Comparison of ENCODE assay signal across 9 mouse cellular contexts in genomic region chr13:70840161-70840560, GRCm38 (mm10). TPM values are rescaled to one million over a fixed set of nuclear protein-coding genes. Genes with fewer than 3 reads are reported as not detected.
DNase-seq lines count a peak whose midpoint lies in the region; ATAC-seq and TF ChIP-seq lines count a peak whose summit lies in the region.
"Had no signal": no experiment of that assay in that cellular context is flagged by ENCODE, and none has a peak within 500 bp of the region (broad histone marks: within the 10 kb centered on the region; RNA-seq: fewer than 3 reads in every experiment).

No protein-coding gene starts in this region.

- H3K4me1 ChIP-seq in MEL (ENCODE audit: control insufficient read depth in 1 of 2, insufficient read depth in 2 of 2, low read length in 2 of 2) = no peaks in the 10 kb centered on the region
- H3K4me1 ChIP-seq in forebrain, embryonic 10.5 days = peaks cover 23% of the 10 kb centered on the region
- H3K4me1 ChIP-seq in hindbrain, embryonic 11.5 days (replicated peaks; ENCODE audit: control insufficient read depth, insufficient read depth, low read length) = 0 out of 2 replicates have a peak, but pooled peaks cover 2% of the 10 kb centered on the region
- no peaks in the 10 kb centered on the region for H3K4me1 ChIP-seq in lung, postnatal 0 days (ENCODE audit: insufficient read depth, low read depth, low read length)

- peak; percentile 61 for ATAC-seq in hindbrain, embryonic 11.5 days (ENCODE audit: low FRiP score)
- ATAC-seq in lung, postnatal 0 days = peak; percentile 40; the same call in 1 of the 2 replicates

- H3K27ac ChIP-seq in MEL (ENCODE audit: control insufficient read depth, low read depth, low read length) = no peak overlapping the region
- no peak overlapping the region for H3K27ac ChIP-seq in forebrain, embryonic 10.5 days
- no peak overlapping the region for H3K27ac ChIP-seq in hindbrain, embryonic 11.5 days (ENCODE audit: low read depth, low read length)
- no peak overlapping the region for H3K27ac ChIP-seq in layer of hippocampus, adult 2 months
- H3K27ac ChIP-seq in lung, postnatal 0 days (ENCODE audit: low read length) = no peak overlapping the region

- TF ChIP-seq EP300 in MEL (IDR thresholded peaks at IDR 0.05; ENCODE audit: low read depth in 1 of 2, low read length in 2 of 2) = no peak
- TF ChIP-seq EP300 in lung, postnatal 0 days (IDR thresholded peaks at IDR 0.05) = no peak

- peak; percentile 1 for DNase-seq in MEL (ENCODE audit: low read depth, low spot score)
- peak; percentile 88 for DNase-seq in brain, embryonic 14.5 days (ENCODE audit: low read depth)
- peak; percentile 69 for DNase-seq in forebrain, embryonic 10.5 days (ENCODE audit: extremely low spot score, low spot score)
- DNase-seq in hindbrain, embryonic 11.5 days (ENCODE audit: low spot score) = peak; percentile 86
- DNase-seq in layer of hippocampus, adult 2 months (ENCODE audit: low spot score in 2 of 2) = peak; percentile 71 to 72
- DNase-seq in lung, postnatal 0 days (ENCODE audit: low spot score) = peak; percentile 76
- DNase-seq in retina, embryonic 14.5 days (ENCODE audit: low spot score) = peak; percentile 87
- no peak for DNase-seq in spleen, postnatal 36 days (ENCODE audit: low spot score in 2 of 2)

- H3K4me3 ChIP-seq in MEL (ENCODE audit: control insufficient read depth in 1 of 2, insufficient read depth in 1 of 2, low read depth in 2 of 2, low read length in 2 of 2) = no peak overlapping the region
- H3K4me3 ChIP-seq in forebrain, embryonic 10.5 days = no peak overlapping the region
- H3K4me3 ChIP-seq in hindbrain, embryonic 11.5 days (ENCODE audit: low read depth, low read length) = no peak overlapping the region
- peak overlapping the region; percentile 55 for H3K4me3 ChIP-seq in layer of hippocampus, adult 2 months
- no peak overlapping the region for H3K4me3 ChIP-seq in lung, postnatal 0 days (ENCODE audit: low read depth, low read length)
- H3K4me3 ChIP-seq: erythroblast, embryonic 14.5 days had no signal

- no peaks in the 10 kb centered on the region for H3K9me3 ChIP-seq in MEL (replicated peaks; ENCODE audit: insufficient read depth, low read length)
- no peaks in the 10 kb centered on the region for H3K9me3 ChIP-seq in forebrain, embryonic 10.5 days
- H3K9me3 ChIP-seq in hindbrain, embryonic 11.5 days (ENCODE audit: control insufficient read depth, low read length) = no peaks in the 10 kb centered on the region
- no peaks in the 10 kb centered on the region for H3K9me3 ChIP-seq in lung, postnatal 0 days (ENCODE audit: low read length)

- no peak overlapping the region for H3K4me2 ChIP-seq in hindbrain, embryonic 11.5 days (replicated peaks; ENCODE audit: low read depth, low read length)
- no peak overlapping the region for H3K4me2 ChIP-seq in lung, postnatal 0 days (replicated peaks; ENCODE audit: low read depth, low read length)

- H3K79me2 ChIP-seq in MEL (ENCODE audit: control insufficient read depth, insufficient read depth, low read length, poor library complexity) = no peaks in the 10 kb centered on the region

- no peak for TF ChIP-seq POLR2A in MEL (IDR thresholded peaks at IDR 0.05; ENCODE audit: control insufficient read depth in 1 of 2, insufficient read depth in 1 of 2, low read depth in 1 of 2, low read length in 2 of 2, poor library complexity in 1 of 2)
- TF ChIP-seq POLR2A in brain, embryonic 14.5 days (IDR thresholded peaks at IDR 0.05; ENCODE audit: borderline replicate concordance, extremely low read depth, insufficient read depth, insufficient read length, poor library complexity, severe bottlenecking) = no peak

- peak in 2 of 3 experiments; percentile 30 to 37; a peak in 4 of 6 replicates for TF ChIP-seq CTCF in MEL (IDR thresholded peaks at IDR 0.05 in 2 of 3, conservative IDR thresholded peaks at IDR 0.05 in 1 of 3; ENCODE audit: control insufficient read depth in 1 of 3, insufficient read depth in 1 of 3, low read depth in 2 of 3, low read length in 3 of 3, poor library complexity in 1 of 3, severe bottlenecking in 1 of 3)
- TF ChIP-seq CTCF in brain, embryonic 14.5 days (IDR thresholded peaks at IDR 0.05; ENCODE audit: borderline replicate concordance, extremely low read depth, insufficient read depth, insufficient read length) = peak; percentile 85
- TF ChIP-seq CTCF in layer of hippocampus, adult 2 months (conservative IDR thresholded peaks at IDR 0.05) = peak; percentile 96
- TF ChIP-seq CTCF in lung, postnatal 0 days (IDR thresholded peaks at IDR 0.05) = peak; percentile 93

- H3K36me3 ChIP-seq in MEL (ENCODE audit: control insufficient read depth in 1 of 2, insufficient read depth in 2 of 2, low read length in 2 of 2) = no peaks in the 10 kb centered on the region
- no peaks in the 10 kb centered on the region for H3K36me3 ChIP-seq in forebrain, embryonic 10.5 days (replicated peaks)
- no peaks in the 10 kb centered on the region for H3K36me3 ChIP-seq in hindbrain, embryonic 11.5 days (ENCODE audit: control insufficient read depth, insufficient read depth, low read length)
- no peaks in the 10 kb centered on the region for H3K36me3 ChIP-seq in lung, postnatal 0 days (ENCODE audit: insufficient read depth, low read length)

- H3K9ac ChIP-seq in MEL (ENCODE audit: control insufficient read depth, low read depth, low read length, poor library complexity, severe bottlenecking) = no peak overlapping the region
- H3K9ac ChIP-seq in hindbrain, embryonic 11.5 days (ENCODE audit: low read depth, low read length) = no peak overlapping the region
- H3K9ac ChIP-seq in lung, postnatal 0 days (replicated peaks; ENCODE audit: low read depth) = no peak overlapping the region

- TF ChIP-seq RAD21 in MEL (IDR thresholded peaks at IDR 0.05; ENCODE audit: low read depth, low read length) = peak; percentile 23

- WGBS in forebrain, embryonic 10.5 days = 11% methylated on average over 6 of the region's 6 CpGs
- 10% methylated on average over 6 of the region's 6 CpGs for WGBS in hindbrain, embryonic 11.5 days
- 5% methylated on average over 6 of the region's 6 CpGs for WGBS in lung, postnatal 0 days

- no peaks in the 10 kb centered on the region for H3K27me3 ChIP-seq in MEL (ENCODE audit: control insufficient read depth in 1 of 2, insufficient read depth in 2 of 2, low read length in 2 of 2)
- peaks cover 42% of the 10 kb centered on the region for H3K27me3 ChIP-seq in forebrain, embryonic 10.5 days (ENCODE audit: poor library complexity, severe bottlenecking)
- H3K27me3 ChIP-seq in hindbrain, embryonic 11.5 days (ENCODE audit: control insufficient read depth, insufficient read depth, low read length) = peaks cover 13% of the 10 kb centered on the region; the same call in 1 of the 2 replicates
- 0 out of 2 replicates have a peak, but pooled peaks cover 15% of the 10 kb centered on the region for H3K27me3 ChIP-seq in lung, postnatal 0 days (replicated peaks; ENCODE audit: insufficient read depth, low read length)

TF ChIP-seq in MEL, 35 proteins besides CTCF, POLR2A, EP300 and RAD21:
- no peak for TF ChIP-seq USF2 (IDR thresholded peaks at IDR 0.05; ENCODE audit: borderline replicate concordance in 1 of 2, insufficient read depth in 1 of 2, low read depth in 1 of 2, low read length in 2 of 2)
- no peak for TF ChIP-seq ETS1 (IDR thresholded peaks at IDR 0.05; ENCODE audit: low read depth, low read length)
- no peak for TF ChIP-seq SIN3A (IDR thresholded peaks at IDR 0.05; ENCODE audit: low read length)
- no peak for TF ChIP-seq ZKSCAN1 (IDR thresholded peaks at IDR 0.05; ENCODE audit: low read depth, low read length)
- no peak for TF ChIP-seq UBTF (IDR thresholded peaks at IDR 0.05; ENCODE audit: borderline replicate concordance, insufficient read depth, low read depth, low read length)
- no peak for TF ChIP-seq E2F4 (IDR thresholded peaks at IDR 0.05; ENCODE audit: borderline replicate concordance, low read depth, low read length)
- TF ChIP-seq NRF1 (IDR thresholded peaks at IDR 0.05; ENCODE audit: insufficient read depth, low read depth, low read length, poor library complexity, severe bottlenecking) = no peak

RNA-seq across cellular contexts. Expression of gene Adamts16, which starts 1.4 kb away (rescaled TPM):
- total RNA-seq in MEL (2012; rRNA removed) = not detected in 2 replicates
- polyA plus RNA-seq in MEL (2012; ENCODE audit: insufficient read depth in 1 of 2, insufficient read length in 2 of 2, low read depth in 1 of 2, low replicate concordance in 2 of 2, missing spikeins in 1 of 2) = not detected
- 2.1 and 4.0 TPM in 2 replicates for polyA plus RNA-seq in brain, embryonic 14.5 days (2012; rRNA removed)
- polyA plus RNA-seq in forebrain, embryonic 10.5 days (2016; fragmentation: Nextera tagmentation; extraction: Ambion mirVana) = 0.11 and 0.17 TPM in 2 replicates
- polyA plus RNA-seq in hindbrain, embryonic 11.5 days (2014; fragmentation: Nextera tagmentation; extraction: Ambion mirVana) = 1.1 TPM in 2 replicates
- 1 to 10 TPM; 2.4 TPM for total RNA-seq in layer of hippocampus, adult 2 months (2021)
- polyA plus RNA-seq in lung, postnatal 0 days (2015; fragmentation: Nextera tagmentation; extraction: Ambion mirVana) = not detected in 2 replicates
- polyA plus RNA-seq: erythroblast, embryonic 14.5 days had no signal

Comparison
In these comparisons a context has a peak if more than half of its experiments do, and no peak if none do; other contexts are left out.
1. DNase-seq: peak in MEL (single experiment), brain, embryonic 14.5 days (single experiment), forebrain, embryonic 10.5 days (single experiment), hindbrain, embryonic 11.5 days (single experiment), layer of hippocampus, adult 2 months (2 of 2), lung, postnatal 0 days (single experiment) and retina, embryonic 14.5 days (single experiment); none in spleen, postnatal 36 days (0 of 2).
2. CTCF ChIP-seq: peak in every context shown above with its lines; median percentile 96 in layer of hippocampus, adult 2 months; 93 in lung, postnatal 0 days; 85 in brain, embryonic 14.5 days; 34 in MEL.